Mouse (Mus musculus): Measurements from ENCODE around the gene Cdkn2aipnl.
A peak's percentile ranks its signal among the peaks of the same experiment; 100 is the strongest.

Cdkn2aipnl gene

DNA sequence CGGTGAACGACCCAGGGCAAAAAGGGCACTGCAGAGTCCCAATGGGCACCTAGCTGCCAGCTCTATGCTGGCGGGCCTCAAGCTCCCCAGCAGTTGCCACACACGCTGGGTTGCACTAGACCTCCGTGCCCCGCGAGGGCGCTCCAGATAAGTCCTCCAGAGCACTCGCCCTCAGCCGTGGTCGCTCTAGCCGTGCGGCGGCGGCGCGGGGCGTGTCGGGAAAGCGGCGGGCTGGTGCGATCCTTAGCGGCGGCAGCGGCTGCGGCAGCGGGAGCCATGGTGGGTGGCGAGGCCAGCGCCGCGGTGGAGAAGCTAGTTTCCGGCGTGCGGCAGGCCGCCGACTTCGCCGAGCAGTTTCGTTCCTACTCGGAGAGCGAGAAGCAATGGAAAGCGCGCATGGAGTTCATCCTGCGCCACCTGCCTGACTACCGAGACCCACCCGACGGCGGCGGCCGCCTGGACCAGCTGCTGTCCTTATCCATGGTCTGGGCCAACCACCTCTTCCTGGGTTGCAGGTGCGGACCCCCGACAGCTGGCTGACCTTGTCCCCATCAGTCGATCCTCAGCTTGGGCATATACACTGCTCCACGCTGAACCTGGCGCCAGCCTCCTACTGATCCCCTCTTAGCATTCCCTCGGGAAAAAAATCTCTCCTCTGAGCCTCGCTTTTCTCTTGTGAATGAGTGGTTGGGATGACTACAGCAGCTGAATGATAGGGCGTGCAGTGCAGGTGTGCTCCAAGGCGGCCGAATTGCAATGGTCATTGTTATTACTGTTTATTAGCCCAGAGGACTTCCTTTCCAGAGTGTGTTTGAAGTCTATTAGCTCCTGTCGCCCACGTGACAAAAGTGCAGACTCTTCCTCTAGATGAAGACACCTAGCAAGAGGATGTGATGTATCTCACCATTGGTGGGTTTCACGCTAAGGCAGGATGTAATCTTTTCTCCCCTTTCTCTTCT is at the start of gene Cdkn2aipnl:
Cdkn2aipnl (plus strand) TSS at position 219 of the 959 bp plus-strand sequence.
- peak; percentile 98 for DNase-seq

DNA sequence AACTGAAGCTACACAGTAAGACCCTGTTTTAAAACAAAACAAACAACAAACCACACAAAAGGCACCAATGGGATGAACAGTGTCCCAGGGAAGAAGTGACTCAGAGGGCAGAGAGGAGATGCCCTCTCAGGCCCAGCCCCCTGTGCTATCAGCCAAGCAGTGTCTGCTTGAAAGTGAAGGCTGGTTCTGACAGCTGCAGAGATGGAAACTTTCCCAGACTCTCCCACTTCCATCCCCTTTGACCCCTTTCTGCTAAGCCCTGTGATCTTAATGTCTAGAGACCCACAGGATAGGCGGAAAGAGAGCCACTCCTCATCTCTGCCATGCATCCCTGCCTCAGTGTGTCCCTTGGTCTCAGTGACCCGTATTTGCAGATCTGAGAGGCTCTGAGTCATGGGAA is 49.5 kb upstream of the Cdkn2aipnl start:
- peak; percentile 71 for DNase-seq

DNA sequence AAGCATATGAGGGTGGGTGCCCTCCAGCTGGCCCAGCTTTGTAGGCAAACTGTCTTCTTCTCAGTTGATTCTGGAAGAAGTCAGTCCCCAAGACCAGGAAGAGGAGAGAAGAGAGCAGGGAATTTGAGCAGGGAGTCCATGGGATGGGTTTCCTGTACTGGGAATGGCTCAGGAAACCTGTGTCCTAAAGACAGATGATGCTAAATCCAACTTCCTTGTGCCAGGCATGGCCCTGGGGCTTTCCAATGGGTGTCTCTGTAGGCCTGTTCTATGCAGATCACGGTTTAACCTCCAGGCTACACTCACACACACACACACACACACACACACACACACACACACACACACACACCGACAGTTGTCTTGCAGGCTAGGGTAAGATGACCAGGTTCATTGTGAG is 48.9 kb upstream of the Cdkn2aipnl start:
- peak; percentile 23 for DNase-seq

- DNase-seq, result no peak
Observed at GRCm38 (mm10) chr11:51921355-51922125, 45.9 kb upstream of the Cdkn2aipnl start.

GRCm38 (mm10) chr11:51922421-51922841 is 45.0 kb upstream of the Cdkn2aipnl start:
- DNase-seq, result no peak

GRCm38 (mm10) chr11:51925595-51925994 is 41.9 kb upstream of the Cdkn2aipnl start:
- no peak for DNase-seq

- DNase-seq, result no peak
Observed at GRCm38 (mm10) chr11:51926385-51926784, 41.1 kb upstream of the Cdkn2aipnl start.

- DNase-seq, result no peak
Observed at GRCm38 (mm10) chr11:51927106-51927505, 40.4 kb upstream of the Cdkn2aipnl start.

DNA sequence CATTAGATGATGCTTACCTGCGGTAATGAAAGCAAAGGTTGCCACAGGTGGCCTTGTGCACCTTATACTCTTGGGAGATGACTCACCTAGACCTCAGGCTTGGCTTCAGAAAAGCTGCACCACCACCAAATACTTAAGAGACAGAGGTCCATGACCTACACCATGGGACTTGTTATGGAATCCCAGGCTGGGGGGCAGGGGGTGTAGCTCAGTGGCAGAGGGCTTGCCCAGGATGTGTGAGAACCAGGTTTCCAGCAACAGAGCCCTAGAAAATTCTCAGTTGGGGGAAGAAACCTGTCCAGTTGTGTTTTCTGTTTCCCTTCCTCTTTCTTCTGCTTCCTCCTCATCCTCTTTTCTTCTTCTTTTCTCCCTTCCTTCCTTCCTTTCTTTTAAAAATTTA is 36.3 kb upstream of the Cdkn2aipnl start:
- DNase-seq, result no peak

- DNase-seq, result peak; percentile 47
Observed at GRCm38 (mm10) chr11:51931790-51932189, 35.7 kb upstream of the Cdkn2aipnl start.

DNA sequence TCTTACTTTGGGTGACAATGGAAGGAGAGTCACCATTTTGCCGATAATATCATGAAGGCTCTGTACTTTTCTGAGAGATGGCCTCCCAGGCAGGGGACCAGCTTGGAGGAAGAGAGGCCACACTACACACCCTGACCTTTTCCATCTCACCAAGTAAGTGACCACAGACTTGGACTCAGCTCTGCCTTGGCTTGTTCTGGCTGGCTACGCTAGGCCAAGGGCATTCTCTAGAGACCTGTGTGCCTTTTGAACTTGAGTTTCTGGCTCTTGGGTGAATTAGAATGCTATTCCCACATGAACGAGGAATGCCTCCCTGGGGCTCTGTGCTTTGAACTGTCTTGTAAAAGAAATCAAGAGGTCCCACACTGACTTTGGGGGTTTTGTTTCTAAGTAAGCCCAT is 33.2 kb upstream of the Cdkn2aipnl start:
- no peak for DNase-seq

DNA sequence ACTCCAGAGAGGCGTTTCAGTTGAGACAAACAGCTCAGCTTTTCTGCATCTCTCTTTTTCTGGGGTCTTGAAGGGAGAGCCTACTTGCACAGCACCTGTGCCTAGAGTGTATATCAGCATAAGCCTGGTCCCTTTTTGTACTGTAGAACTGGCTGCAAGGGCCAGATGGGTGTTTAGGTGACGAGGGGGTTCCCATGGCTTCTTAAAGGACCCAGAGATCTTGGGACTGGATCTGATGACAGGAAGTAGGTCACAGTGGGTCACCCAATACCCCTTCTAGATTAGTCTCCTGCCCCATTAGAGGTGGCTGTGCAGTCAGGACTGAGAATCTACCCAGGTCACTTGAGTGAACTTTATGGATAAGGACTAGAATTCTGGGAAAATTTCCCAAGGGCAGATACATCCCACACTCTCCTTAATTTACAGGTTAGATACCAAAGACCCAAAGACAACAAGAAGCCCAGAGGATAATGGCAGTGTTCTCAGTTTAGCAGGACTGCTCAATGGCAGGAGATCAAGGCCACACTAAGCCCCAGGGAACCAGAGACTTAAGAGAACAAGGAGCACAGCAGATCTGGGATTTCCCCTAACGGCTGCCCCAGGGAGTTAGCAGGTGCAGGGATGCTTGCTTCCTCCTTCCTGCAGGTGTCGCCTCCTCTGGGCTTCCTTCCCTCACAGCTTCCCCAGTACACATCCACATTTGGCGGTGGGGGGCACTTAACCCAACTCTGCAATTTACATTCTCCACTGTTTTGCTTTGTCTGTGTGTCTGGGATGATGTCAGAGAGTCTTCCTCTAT is 31.6 kb upstream of the Cdkn2aipnl start:
- no peak for DNase-seq

- no peak for DNase-seq
Observed at GRCm38 (mm10) chr11:51937361-51937781, 30.1 kb upstream of the Cdkn2aipnl start.

DNA sequence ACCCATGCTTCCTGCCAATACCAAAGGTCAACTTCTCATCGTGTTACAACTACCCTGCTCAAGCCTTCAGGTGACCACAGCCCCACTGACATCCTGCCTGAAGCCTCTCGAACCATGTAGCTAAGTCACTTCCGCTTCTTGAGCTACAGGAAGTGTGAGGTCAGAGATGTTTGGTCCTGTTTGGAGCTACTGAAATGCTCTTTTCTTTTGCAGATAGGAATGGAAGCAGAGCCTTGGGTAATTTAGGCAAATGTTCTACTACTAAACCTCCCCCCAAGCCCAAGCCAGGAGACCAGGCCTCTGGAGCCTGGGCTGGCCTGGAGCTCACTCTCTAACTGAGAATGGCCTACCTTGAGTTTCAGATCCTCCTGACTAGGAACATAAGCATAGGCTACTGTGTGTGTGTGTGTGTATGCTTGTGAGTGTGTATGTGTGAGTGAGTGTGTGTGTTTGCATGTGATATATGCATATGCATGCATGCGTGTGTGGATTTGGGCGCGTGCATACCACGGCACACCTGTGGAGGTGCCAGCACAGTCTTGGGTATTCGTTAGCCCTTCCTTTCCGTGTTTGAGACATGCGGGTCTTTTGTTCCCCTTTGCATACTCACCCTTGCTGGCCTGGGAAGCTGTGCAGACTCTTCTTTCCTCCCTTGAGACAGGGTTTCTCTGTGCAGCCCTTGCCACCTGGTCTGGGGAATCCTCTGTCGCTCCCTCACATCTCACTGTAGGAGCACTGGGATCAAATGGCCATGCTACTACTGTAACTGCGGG is 28.5 kb upstream of the Cdkn2aipnl start:
- DNase-seq, result peak; percentile 21

DNA sequence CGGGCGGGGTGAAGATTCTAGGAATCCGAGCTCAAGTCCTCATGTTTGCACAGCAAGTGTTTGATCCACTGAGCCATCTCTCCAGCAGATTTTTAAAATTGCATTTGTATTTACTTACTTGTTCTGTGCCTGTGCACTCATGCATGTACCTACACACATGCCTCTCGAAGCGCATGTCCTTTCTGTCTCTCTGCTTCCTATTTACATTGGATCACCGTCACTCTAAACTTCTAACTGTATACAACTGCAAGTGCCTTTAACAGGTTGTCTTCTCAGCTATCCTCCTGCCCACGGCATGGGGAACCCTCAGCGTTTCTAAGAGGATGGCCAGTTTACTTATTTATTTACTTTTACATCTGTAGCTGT is 27.9 kb upstream of the Cdkn2aipnl start:
- DNase-seq, result no peak

DNA sequence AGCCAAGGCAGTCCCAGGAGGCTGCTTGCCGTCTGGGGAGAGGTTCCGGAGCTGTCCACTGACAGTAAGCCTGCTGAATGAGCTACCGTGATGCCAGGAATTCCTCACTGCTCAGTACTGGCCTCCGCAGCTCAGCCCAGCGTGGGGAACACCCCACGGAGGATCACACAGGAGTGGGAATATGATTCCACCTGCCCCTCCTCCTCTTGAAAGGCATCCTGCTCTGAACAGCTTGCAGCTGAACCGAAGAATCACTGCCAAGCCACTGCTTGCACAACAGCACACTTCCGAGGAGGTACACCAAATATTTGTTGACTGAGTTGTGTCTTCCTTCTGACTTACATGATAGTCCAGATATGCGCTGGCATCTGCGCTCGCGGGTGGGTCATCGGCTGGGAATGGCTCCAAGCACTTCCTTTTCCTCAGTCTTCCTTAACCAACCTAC is 26.9 kb upstream of the Cdkn2aipnl start:
- DNase-seq, result peak; percentile 69

- no peak for DNase-seq
Observed at GRCm38 (mm10) chr11:51942602-51943499, 24.6 kb upstream of the Cdkn2aipnl start.

- no peak for DNase-seq
Observed at GRCm38 (mm10) chr11:51943500-51943841, 24.0 kb upstream of the Cdkn2aipnl start.

GRCm38 (mm10) chr11:51944239-51944638 is 23.2 kb upstream of the Cdkn2aipnl start:
- DNase-seq, result no peak

GRCm38 (mm10) chr11:51945548-51945947 is 21.9 kb upstream of the Cdkn2aipnl start:
- no peak for DNase-seq

- no peak for DNase-seq
Observed at GRCm38 (mm10) chr11:51946144-51946543, 21.3 kb upstream of the Cdkn2aipnl start.

Data from lung, postnatal 10 days (tissue).